Mouse (Mus musculus): ENCODE measurements around the gene Dcdc2a. TPM values are rescaled to one million over a fixed set of nuclear protein-coding genes. Genes with fewer than 3 reads are reported as not detected.

The Dcdc2a gene
- polyA plus RNA-seq, 1 experiment from 2014 or later: 4.8 TPM

- Histone ChIP-seq H3K27me3 (replicated peaks) (no peaks in the 10 kb centered on the region), H3K4me1 (no peaks in the 10 kb centered on the region), H3K9ac (no peak overlapping the region), H3K4me2 (no peak overlapping the region), H3K4me3 (no peak overlapping the region), H3K9me3 (no peaks in the 10 kb centered on the region), H3K27ac (no peak overlapping the region), H3K36me3 (replicated peaks) (no peaks in the 10 kb centered on the region)
- ATAC-seq (replicated peaks): no peak
- WGBS: 85% methylated on average over 6 of the region's 6 CpGs
Measured at GRCm38 (mm10) chr13:25100581-25100980, 44.8 kb downstream of the Dcdc2a start.

- H3K4me3 ChIP-seq: no peak overlapping the region
- H3K36me3 ChIP-seq (replicated peaks): no peaks in the 10 kb centered on the region
- no peak for ATAC-seq (replicated peaks)
- H3K4me1 ChIP-seq: no peaks in the 10 kb centered on the region
- no peak overlapping the region for H3K27ac ChIP-seq
- no peaks in the 10 kb centered on the region for H3K27me3 ChIP-seq (replicated peaks)
- H3K9me3 ChIP-seq: no peaks in the 10 kb centered on the region
- no peak overlapping the region for H3K4me2 ChIP-seq
- H3K9ac ChIP-seq: no peak overlapping the region
Measured at GRCm38 (mm10) chr13:25105671-25106070, 49.9 kb downstream of the Dcdc2a start.

GRCm38 (mm10) chr13:25106740-25107139 lies 50.9 kb downstream of the Dcdc2a start:
- WGBS: 85% methylated on average over 5 of the region's 5 CpGs
- no peak overlapping the region for H3K4me3 ChIP-seq
- H3K36me3 ChIP-seq (replicated peaks): no peaks in the 10 kb centered on the region
- no peak overlapping the region for H3K9ac ChIP-seq
- H3K27me3 ChIP-seq (replicated peaks): no peaks in the 10 kb centered on the region
- no peaks in the 10 kb centered on the region for H3K4me1 ChIP-seq
- no peak overlapping the region for H3K27ac ChIP-seq
- ATAC-seq (replicated peaks): no peak
- H3K4me2 ChIP-seq: no peak overlapping the region
- H3K9me3 ChIP-seq: no peaks in the 10 kb centered on the region

DNA sequence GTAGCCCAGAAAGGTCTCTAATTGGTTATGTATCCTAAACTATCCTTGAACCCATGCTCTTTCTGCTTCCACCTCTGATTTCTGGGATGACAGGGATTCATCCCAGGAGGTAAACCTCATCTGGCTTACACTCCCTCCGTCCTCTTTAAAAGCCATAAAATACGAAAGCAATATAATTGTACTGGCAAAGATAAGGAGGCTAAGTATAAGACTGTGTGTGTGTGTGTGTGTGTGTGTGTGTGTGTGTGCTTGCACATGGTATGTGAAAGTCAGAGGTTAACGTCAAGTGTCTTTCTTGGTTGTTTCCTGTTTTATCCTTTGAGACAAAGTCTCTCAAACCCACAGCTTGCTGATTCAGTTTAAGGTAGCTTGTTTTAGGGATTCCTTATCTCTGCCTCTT lies 52.5 kb downstream of the Dcdc2a start:
- H3K4me1 ChIP-seq: no peaks in the 10 kb centered on the region
- no peak overlapping the region for H3K27ac ChIP-seq
- no peak overlapping the region for H3K9ac ChIP-seq
- no peak overlapping the region for H3K4me2 ChIP-seq
- 90% methylated on average over 3 of the region's 3 CpGs for WGBS
- H3K9me3 ChIP-seq: no peaks in the 10 kb centered on the region
- no peaks in the 10 kb centered on the region for H3K27me3 ChIP-seq (replicated peaks)
- ATAC-seq (replicated peaks): no peak
- H3K36me3 ChIP-seq (replicated peaks): no peaks in the 10 kb centered on the region
- H3K4me3 ChIP-seq: no peak overlapping the region

GRCm38 (mm10) chr13:25110592-25111095 lies 54.8 kb downstream of the Dcdc2a start:
- H3K27ac ChIP-seq: no peak overlapping the region
- ATAC-seq (replicated peaks): no peak
- no peak overlapping the region for H3K4me2 ChIP-seq
- no peaks in the 10 kb centered on the region for H3K9me3 ChIP-seq
- H3K27me3 ChIP-seq (replicated peaks): no peaks in the 10 kb centered on the region
- WGBS: 70% methylated on average over 5 of the region's 5 CpGs
- no peaks in the 10 kb centered on the region for H3K36me3 ChIP-seq (replicated peaks)
- no peak overlapping the region for H3K4me3 ChIP-seq
- H3K9ac ChIP-seq: no peak overlapping the region
- peaks cover 6% of the 10 kb centered on the region for H3K4me1 ChIP-seq

DNA sequence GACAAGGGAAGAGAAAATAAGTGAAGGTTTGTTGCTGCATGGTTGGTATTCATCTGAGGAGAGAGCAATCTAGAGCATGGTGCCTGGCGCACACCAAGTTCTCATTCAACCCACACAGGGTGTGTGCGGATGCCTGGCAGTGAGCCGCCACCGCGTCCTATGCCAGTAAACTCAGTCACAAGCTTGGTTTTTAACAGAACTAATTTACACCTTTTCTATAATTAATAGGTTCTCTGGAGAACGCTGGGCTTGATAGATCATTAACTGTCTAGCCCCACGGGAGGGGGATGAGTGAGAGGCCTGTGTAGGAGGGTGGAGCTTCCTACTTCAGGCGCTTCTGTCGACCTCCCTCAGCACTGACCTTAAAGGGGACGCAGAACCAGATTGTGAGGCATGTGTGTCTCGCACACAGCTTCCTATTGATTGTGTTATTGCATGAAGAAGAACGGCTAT lies 59.7 kb downstream of the Dcdc2a start:
- Histone ChIP-seq H3K9me3 (no peaks in the 10 kb centered on the region), H3K9ac (peak overlapping the region; percentile 37; the same call in 1 of the 2 replicates), H3K27ac (0 out of 2 replicates have a peak overlapping the region, but pooled peaks have one; percentile 29), H3K4me1 (peaks cover 8% of the 10 kb centered on the region), H3K36me3 (replicated peaks) (no peaks in the 10 kb centered on the region), H3K4me3 (peak overlapping the region; percentile 40), H3K4me2 (peak overlapping the region; percentile 73), H3K27me3 (replicated peaks) (no peaks in the 10 kb centered on the region)
- WGBS: 27% methylated on average over 12 of the region's 12 CpGs
- peak; percentile 76 for ATAC-seq (replicated peaks)

- H3K4me1 ChIP-seq: peaks cover 8% of the 10 kb centered on the region
- H3K4me3 ChIP-seq: peak overlapping the region; percentile 40
- peak overlapping the region; percentile 37; the same call in 1 of the 2 replicates for H3K9ac ChIP-seq
- H3K4me2 ChIP-seq: peak overlapping the region; percentile 73
- peak; percentile 32; the same call in 1 of the 2 replicates for ATAC-seq (replicated peaks)
- H3K9me3 ChIP-seq: no peaks in the 10 kb centered on the region
- H3K27ac ChIP-seq: 0 out of 2 replicates have a peak overlapping the region, but pooled peaks have one; percentile 29
- no peaks in the 10 kb centered on the region for H3K27me3 ChIP-seq (replicated peaks)
- no peaks in the 10 kb centered on the region for H3K36me3 ChIP-seq (replicated peaks)
- WGBS: 3% methylated on average over 11 of the region's 11 CpGs
Measured at GRCm38 (mm10) chr13:25115971-25116370, 60.2 kb downstream of the Dcdc2a start.

- Histone ChIP-seq H3K36me3 (replicated peaks) (no peaks in the 10 kb centered on the region), H3K27ac (peak overlapping the region; percentile 69), H3K9me3 (no peaks in the 10 kb centered on the region), H3K4me1 (peaks cover 11% of the 10 kb centered on the region), H3K4me3 (no peak overlapping the region), H3K27me3 (replicated peaks) (no peaks in the 10 kb centered on the region), H3K4me2 (no peak overlapping the region), H3K9ac (no peak overlapping the region)
- ATAC-seq (replicated peaks): peak; percentile 69; the same call in 1 of the 2 replicates
- WGBS: 54% methylated on average over 8 of the region's 8 CpGs
Measured at GRCm38 (mm10) chr13:25122740-25123335, 67.0 kb downstream of the Dcdc2a start.

DNA sequence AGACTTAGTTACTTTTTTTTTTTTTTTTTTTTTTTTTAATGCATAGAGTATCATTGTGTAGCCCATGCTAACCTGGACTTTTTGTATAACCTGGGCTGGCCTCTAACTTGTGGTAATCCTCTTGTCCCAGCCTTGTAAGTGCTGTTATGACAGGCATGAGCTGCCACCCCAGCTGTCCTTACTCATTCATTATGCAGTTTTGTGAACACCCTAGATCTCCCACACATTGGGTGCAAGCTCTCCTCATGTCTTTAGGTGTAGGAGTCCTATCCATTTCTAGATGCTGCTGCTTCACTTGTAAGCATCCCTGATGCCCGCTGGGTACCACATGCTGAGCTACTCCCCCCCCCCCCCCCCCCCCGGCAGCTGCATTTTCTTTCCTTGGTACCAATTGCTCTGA lies 71.4 kb downstream of the Dcdc2a start:
- H3K9ac ChIP-seq: no peak overlapping the region
- H3K27me3 ChIP-seq (replicated peaks): no peaks in the 10 kb centered on the region
- no peak for ATAC-seq (replicated peaks)
- H3K36me3 ChIP-seq (replicated peaks): no peaks in the 10 kb centered on the region
- no peak overlapping the region for H3K4me3 ChIP-seq
- peaks cover 11% of the 10 kb centered on the region for H3K4me1 ChIP-seq
- 81% methylated on average over 2 of the region's 2 CpGs for WGBS
- no peaks in the 10 kb centered on the region for H3K9me3 ChIP-seq
- H3K4me2 ChIP-seq: no peak overlapping the region
- H3K27ac ChIP-seq: no peak overlapping the region

GRCm38 (mm10) chr13:25127806-25128205 lies 72.0 kb downstream of the Dcdc2a start:
- H3K27me3 ChIP-seq (replicated peaks): no peaks in the 10 kb centered on the region
- no peak overlapping the region for H3K4me3 ChIP-seq
- no peaks in the 10 kb centered on the region for H3K9me3 ChIP-seq
- ATAC-seq (replicated peaks): no peak
- H3K9ac ChIP-seq: no peak overlapping the region
- H3K4me2 ChIP-seq: no peak overlapping the region
- H3K27ac ChIP-seq: no peak overlapping the region
- no peaks in the 10 kb centered on the region for H3K36me3 ChIP-seq (replicated peaks)
- H3K4me1 ChIP-seq: peaks cover 10% of the 10 kb centered on the region
- 94% methylated on average over 6 of the region's 6 CpGs for WGBS

- WGBS: 87% methylated on average over 9 of the region's 9 CpGs
- Histone ChIP-seq H3K27me3 (replicated peaks) (no peaks in the 10 kb centered on the region), H3K36me3 (replicated peaks) (no peaks in the 10 kb centered on the region), H3K4me3 (no peak overlapping the region), H3K4me1 (0 out of 2 replicates have a peak, but pooled peaks cover under 1% of the 10 kb centered on the region), H3K9me3 (no peaks in the 10 kb centered on the region), H3K27ac (no peak overlapping the region), H3K4me2 (no peak overlapping the region), H3K9ac (no peak overlapping the region)
- ATAC-seq (replicated peaks): no peak
Measured at GRCm38 (mm10) chr13:25128766-25129165, 73.0 kb downstream of the Dcdc2a start.

GRCm38 (mm10) chr13:25143066-25143465 lies 87.3 kb downstream of the Dcdc2a start:
- Histone ChIP-seq H3K27ac (no peak overlapping the region), H3K4me2 (no peak overlapping the region), H3K9ac (no peak overlapping the region), H3K4me3 (no peak overlapping the region), H3K27me3 (replicated peaks) (no peaks in the 10 kb centered on the region), H3K9me3 (no peaks in the 10 kb centered on the region), H3K36me3 (replicated peaks) (no peaks in the 10 kb centered on the region), H3K4me1 (no peaks in the 10 kb centered on the region)
- ATAC-seq (replicated peaks): no peak
- 83% methylated on average over 3 of the region's 3 CpGs for WGBS

DNA sequence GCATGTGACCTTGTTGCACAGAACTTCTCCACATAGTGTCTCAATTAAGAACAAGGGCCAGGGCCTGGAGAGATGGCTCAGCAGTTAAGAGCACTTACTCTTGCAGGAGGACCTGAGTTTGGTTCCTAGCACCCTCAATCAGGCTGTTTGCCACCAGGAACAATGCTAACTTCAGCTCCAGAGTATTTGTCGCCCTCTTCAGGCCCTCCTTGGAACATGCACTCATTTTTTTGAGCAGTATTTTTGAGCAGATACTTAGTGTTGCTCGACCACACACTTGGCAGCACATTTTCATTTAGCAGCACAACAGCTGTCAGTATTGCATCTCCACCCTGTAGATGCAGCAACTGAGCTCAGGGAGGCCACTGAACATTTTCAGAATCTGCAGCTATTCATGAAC lies 88.3 kb downstream of the Dcdc2a start:
- H3K4me1 ChIP-seq: no peaks in the 10 kb centered on the region
- no peak overlapping the region for H3K4me3 ChIP-seq
- no peak overlapping the region for H3K27ac ChIP-seq
- ATAC-seq (replicated peaks): no peak
- 73% methylated on average over 2 of the region's 2 CpGs for WGBS
- no peaks in the 10 kb centered on the region for H3K27me3 ChIP-seq (replicated peaks)
- H3K36me3 ChIP-seq (replicated peaks): no peaks in the 10 kb centered on the region
- H3K4me2 ChIP-seq: no peak overlapping the region
- H3K9me3 ChIP-seq: no peaks in the 10 kb centered on the region
- H3K9ac ChIP-seq: no peak overlapping the region
